Mouse (Mus musculus) spleen, adult 2 months (tissue): ENCODE measurements at regions not wholly inside any gene's neighbourhood (a gene's known extent, or its start where the extent isn't known, plus 50 kb on each side); places are given as distances from the start of the nearest gene placed in this dataset.

Experiments used
- CTCF ChIP-seq: fragments of 200-500 bp; IDR thresholded peaks from 2 replicates; pipeline ENCODE4 v1.5.1; 2011; ENCODE audit warnings: mild to moderate bottlenecking, inconsistent platforms; ENCODE audit not compliant: insufficient read depth, insufficient read length, insufficient replicate concordance; ENCODE audit errors: extremely low read depth
- POLR2A ChIP-seq: fragments of 200-500 bp; IDR thresholded peaks from 2 replicates; pipeline ENCODE4 v1.6.1; 2011; ENCODE audit warnings: low read depth, low read length, inconsistent platforms

GRCm38 (mm10) chr16:9030717-9031116, 200.8 kb downstream of the 1810013L24Rik start:
- no peak for TF ChIP-seq CTCF
- TF ChIP-seq POLR2A, result no peak
